Mouse (Mus musculus) MEL (cell line): ENCODE measurements at regions not wholly inside any gene's neighbourhood (a gene's known extent, or its start where the extent isn't known, plus 50 kb on each side); places are given as distances from the start of the nearest gene placed in this dataset.

Experiments
- DNase-seq: peaks from one replicate; pipeline ENCODE4 v3.0.0; 2011; ENCODE audit warnings: low read depth, low spot score
- H3K27ac ChIP-seq: 2 replicates; pipeline ENCODE4 v1.5.1; 2012; ENCODE audit warnings: low read depth, mild to moderate bottlenecking, control low read depth, low read length, moderate library complexity; ENCODE audit not compliant: control insufficient read depth
- H3K27me3 ChIP-seq, 2 experiments: fragments of 150-350 bp in 1 of 2; sonication (generic) in 1 of 2; 2 replicates each; pipeline ENCODE4 v1.6.1; 2012; ENCODE audit warnings: low read length in 2 of 2, mild to moderate bottlenecking in 2 of 2, improper control_type of control experiment in 1 of 2, moderate library complexity in 1 of 2; ENCODE audit not compliant: insufficient read depth in 2 of 2, control insufficient read depth in 1 of 2
- H3K36me3 ChIP-seq, 2 experiments: 2 replicates each; pipeline ENCODE4 v1.6.1; 2012 to 2014; ENCODE audit warnings: low read length in 2 of 2, improper control_type of control experiment in 1 of 2, inconsistent platforms in 1 of 2, mild to moderate bottlenecking in 1 of 2; ENCODE audit not compliant: insufficient read depth in 2 of 2, control insufficient read depth in 1 of 2
- H3K4me1 ChIP-seq, 2 experiments: fragments of 150-350 bp in 1 of 2; sonication (generic) in 1 of 2; 2 replicates each; pipeline ENCODE4 v1.6.1; 2012; ENCODE audit warnings: low read length in 2 of 2, improper control_type of control experiment in 1 of 2, mild to moderate bottlenecking in 1 of 2; ENCODE audit not compliant: insufficient read depth in 2 of 2, control insufficient read depth in 1 of 2
- H3K4me3 ChIP-seq, 2 experiments: fragments of 150-350 bp in 1 of 2; sonication (generic) in 1 of 2; 2 replicates each; pipeline ENCODE4 v1.5.1; 2012; ENCODE audit warnings: low read depth in 2 of 2, low read length in 2 of 2, mild to moderate bottlenecking in 2 of 2, moderate library complexity in 2 of 2, control low read depth in 1 of 2, improper control_type of control experiment in 1 of 2; ENCODE audit not compliant: control insufficient read depth in 1 of 2, insufficient read depth in 1 of 2
- H3K79me2 ChIP-seq: 2 replicates; pipeline ENCODE4 v1.6.1; 2012; ENCODE audit warnings: mild to moderate bottlenecking, low read length, moderate library complexity; ENCODE audit not compliant: control insufficient read depth, poor library complexity, insufficient read depth
- H3K9ac ChIP-seq: 2 replicates; pipeline ENCODE4 v1.6.1; 2012; ENCODE audit warnings: low read depth, mild to moderate bottlenecking, control low read depth, low read length, moderate library complexity; ENCODE audit not compliant: control insufficient read depth, poor library complexity, severe bottlenecking
- H3K9me3 ChIP-seq: fragments of 150-350 bp; sonication (generic); replicated peaks from 2 replicates; pipeline ENCODE4 v1.6.1; 2012; ENCODE audit warnings: mild to moderate bottlenecking, low read length, improper control_type of control experiment, moderate library complexity; ENCODE audit not compliant: insufficient read depth
- CTCF ChIP-seq, 3 experiments: IDR thresholded peaks in 2 of 3; conservative IDR thresholded peaks in 1 of 3; 2 replicates each; pipeline ENCODE4 v1.5.1; 2011 to 2012; ENCODE audit warnings: low read length in 3 of 3, low read depth in 2 of 3, mild to moderate bottlenecking in 2 of 3, improper control_type of control experiment in 1 of 3, inconsistent platforms in 1 of 3, mixed read lengths in 1 of 3, moderate library complexity in 1 of 3; ENCODE audit not compliant: control insufficient read depth in 1 of 3, insufficient read depth in 1 of 3, poor library complexity in 1 of 3, severe bottlenecking in 1 of 3
- ETS1 ChIP-seq: IDR thresholded peaks from 2 replicates; pipeline ENCODE4 v1.6.1; 2012; ENCODE audit warnings: low read depth, mild to moderate bottlenecking, inconsistent platforms, low read length, improper control_type of control experiment, moderate library complexity
- MAFK ChIP-seq: IDR thresholded peaks from 2 replicates; pipeline ENCODE4 v1.6.1; 2011; ENCODE audit warnings: low read depth, mild to moderate bottlenecking, low read length, improper control_type of control experiment, borderline replicate concordance
- MAX ChIP-seq: IDR thresholded peaks from 2 replicates; pipeline ENCODE4 v1.6.1; 2011; ENCODE audit warnings: low read length, improper control_type of control experiment
- MYC ChIP-seq: IDR thresholded peaks from 2 replicates; pipeline ENCODE4 v1.6.1; 2011; ENCODE audit warnings: low read depth, mild to moderate bottlenecking, low read length, improper control_type of control experiment, moderate library complexity
- RAD21 ChIP-seq: IDR thresholded peaks from 2 replicates; pipeline ENCODE4 v1.6.1; 2011; ENCODE audit warnings: mild to moderate bottlenecking, low read depth, low read length, improper control_type of control experiment
- SIN3A ChIP-seq: IDR thresholded peaks from 2 replicates; pipeline ENCODE4 v1.6.1; 2012; ENCODE audit warnings: low read length, improper control_type of control experiment, inconsistent platforms
- SMC3 ChIP-seq: IDR thresholded peaks from 2 replicates; pipeline ENCODE4 v1.6.1; 2011; ENCODE audit warnings: low read depth, low read length, improper control_type of control experiment
- ZC3H11A ChIP-seq: IDR thresholded peaks from 2 replicates; pipeline ENCODE4 v1.6.1; 2012; ENCODE audit warnings: low read depth, mild to moderate bottlenecking, inconsistent platforms, low read length, improper control_type of control experiment

DNA sequence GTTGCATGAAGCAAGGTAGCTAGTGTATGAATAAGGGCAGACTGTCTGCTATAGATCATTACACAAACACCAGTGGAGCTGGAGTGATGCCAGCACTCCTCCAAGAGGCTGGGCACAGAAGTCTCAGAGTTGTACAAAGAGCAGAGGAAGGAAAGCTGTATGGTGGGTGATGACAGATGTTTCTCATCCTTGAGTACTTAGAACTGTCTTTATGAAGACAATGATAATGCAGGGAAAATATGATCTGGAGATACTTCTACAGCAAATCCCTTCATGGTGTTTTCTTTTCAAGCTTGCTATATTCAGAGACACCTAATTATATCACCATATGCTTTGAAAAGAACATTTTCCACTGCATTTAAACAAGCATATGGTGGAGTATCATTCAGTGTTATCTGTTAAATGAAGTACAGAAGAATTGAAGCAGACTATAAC, 56.1 kb upstream of the Arrdc3 start:
- no peak for TF ChIP-seq MAX
- no peak for TF ChIP-seq MAFK
- TF ChIP-seq RAD21 = no peak
- TF ChIP-seq ETS1 = no peak
- no peak for TF ChIP-seq SMC3
- no peak for TF ChIP-seq ZC3H11A
- no peak for TF ChIP-seq CTCF (IDR thresholded peaks at IDR 0.05 in 2 of 3, conservative IDR thresholded peaks at IDR 0.05 in 1 of 3; ENCODE audit: control insufficient read depth in 1 of 3, insufficient read depth in 1 of 3, low read depth in 2 of 3, low read length in 3 of 3, poor library complexity in 1 of 3, severe bottlenecking in 1 of 3)
- TF ChIP-seq SIN3A = no peak
- TF ChIP-seq MYC = no peak
- TF ChIP-seq, all 39 proteins: peak for 0

More for the DNA sequence above, 56.1 kb upstream of the Arrdc3 start:
- H3K79me2 ChIP-seq = no peaks in the 10 kb centered on the region
- no peaks in the 10 kb centered on the region for H3K9me3 ChIP-seq
- H3K9ac ChIP-seq = no peak overlapping the region
- DNase-seq = peak; percentile 4
- H3K4me3 ChIP-seq = no peak overlapping the region
- no peaks in the 10 kb centered on the region for H3K36me3 ChIP-seq
- H3K27me3 ChIP-seq = no peaks in the 10 kb centered on the region
- no peak overlapping the region for H3K27ac ChIP-seq
- no peaks in the 10 kb centered on the region for H3K4me1 ChIP-seq
